In genomic region chr15:79025687-79026308, GRCm38 (mm10) we compare ENCODE assay signal across 8 mouse cellular contexts. TPM values are rescaled to one million over a fixed set of nuclear protein-coding genes. Genes with fewer than 3 reads are reported as not detected.
DNase-seq lines count a peak whose midpoint lies in the region; ATAC-seq and TF ChIP-seq lines count a peak whose summit lies in the region.

No protein-coding gene starts in this region.

- no peaks in the 10 kb centered on the region for H3K36me3 ChIP-seq in heart, postnatal 0 days (replicated peaks; ENCODE audit: control insufficient read depth, insufficient read depth, low read length)
- no peaks in the 10 kb centered on the region for H3K36me3 ChIP-seq in limb, embryonic 11.5 days (ENCODE audit: control insufficient read depth, insufficient read depth, low read length)
- no peaks in the 10 kb centered on the region for H3K36me3 ChIP-seq in small intestine, adult 2 months (ENCODE audit: control insufficient read depth, insufficient read depth, low read length)

- ATAC-seq in heart, postnatal 0 days (ENCODE audit: insufficient read depth, low read depth) = no peak
- no peak for ATAC-seq in limb, embryonic 11.5 days (ENCODE audit: insufficient number of reproducible peaks, low FRiP score, low TSS enrichment, low read depth)

- peak overlapping the region; percentile 47 for H3K4me2 ChIP-seq in heart, postnatal 0 days (ENCODE audit: low read depth, low read length)
- peak overlapping the region; percentile 37 for H3K4me2 ChIP-seq in limb, embryonic 11.5 days (ENCODE audit: low read depth, severe bottlenecking)

- H3K9ac ChIP-seq in heart, postnatal 0 days (replicated peaks; ENCODE audit: low read depth, low read length) = 0 out of 2 replicates have a peak overlapping the region, but pooled peaks have one; percentile 23
- H3K9ac ChIP-seq in limb, embryonic 11.5 days (ENCODE audit: low read length) = peak overlapping the region; percentile 32; the same call in 1 of the 2 replicates

- TF ChIP-seq POLR2A in small intestine, adult 2 months (IDR thresholded peaks at IDR 0.05; ENCODE audit: low read depth, low read length) = no peak

- TF ChIP-seq EP300 in heart, postnatal 0 days (IDR thresholded peaks at IDR 0.05; ENCODE audit: low read depth) = no peak

- H3K4me3 ChIP-seq in heart, postnatal 0 days (ENCODE audit: low read depth, low read length) = peak overlapping the region; percentile 15; the same call in 1 of the 2 replicates
- H3K4me3 ChIP-seq in limb, embryonic 11.5 days (ENCODE audit: low read depth, low read length) = 0 out of 2 replicates have a peak overlapping the region, but pooled peaks have one; percentile 19
- peak overlapping the region; percentile 28 for H3K4me3 ChIP-seq in small intestine, adult 2 months (ENCODE audit: low read depth, low read length)

- DNase-seq in right cerebral cortex, postnatal 14 days = peak; percentile 41
- DNase-seq in right cerebral cortex, adult 2 months (ENCODE audit: low spot score in 2 of 2) = no peak
- peak; percentile 22 for DNase-seq in heart, postnatal 0 days (ENCODE audit: low spot score)
- peak; percentile 54 for DNase-seq in limb, embryonic 11.5 days (ENCODE audit: low spot score)
- no peak for DNase-seq in thymus, postnatal 36 days
- DNase-seq in right cerebral cortex, adult 18-20 months = no peak
- DNase-seq in gastrocnemius, postnatal 14 days = no peak

- WGBS in heart, postnatal 0 days = 17% methylated on average over 16 of the region's 18 CpGs
- WGBS in limb, embryonic 11.5 days = 11% methylated on average over 17 of the region's 18 CpGs
- 15% methylated on average over 18 of the region's 18 CpGs for WGBS in small intestine, adult 2 months

- H3K4me1 ChIP-seq in heart, postnatal 0 days (ENCODE audit: control insufficient read depth, insufficient read depth) = peaks cover 18% of the 10 kb centered on the region; the same call in 1 of the 2 replicates
- H3K4me1 ChIP-seq in limb, embryonic 11.5 days (ENCODE audit: control insufficient read depth, insufficient read depth, low read length) = peaks cover 28% of the 10 kb centered on the region
- peaks cover 22% of the 10 kb centered on the region for H3K4me1 ChIP-seq in small intestine, adult 2 months (ENCODE audit: control insufficient read depth, insufficient read depth, insufficient read length, low read length)

- intact Hi-C loops in gastrocnemius, postnatal 14 days (cut with DNase I; ENCODE audit: low total_unique reads) = no loop called here

- no peaks in the 10 kb centered on the region for H3K9me3 ChIP-seq in heart, postnatal 0 days (replicated peaks; ENCODE audit: control insufficient read depth, low read length)
- no peaks in the 10 kb centered on the region for H3K9me3 ChIP-seq in limb, embryonic 11.5 days (ENCODE audit: control insufficient read depth, low read length)

- no peaks in the 10 kb centered on the region for H3K27me3 ChIP-seq in heart, postnatal 0 days (ENCODE audit: control insufficient read depth, insufficient read depth, low read length)
- no peaks in the 10 kb centered on the region for H3K27me3 ChIP-seq in limb, embryonic 11.5 days (ENCODE audit: control insufficient read depth, insufficient read depth, low read length)
- no peaks in the 10 kb centered on the region for H3K27me3 ChIP-seq in small intestine, adult 2 months (ENCODE audit: control insufficient read depth, insufficient read depth, low read length)

- no peak overlapping the region for H3K27ac ChIP-seq in heart, postnatal 0 days (ENCODE audit: low read depth)
- H3K27ac ChIP-seq in limb, embryonic 11.5 days (replicated peaks; ENCODE audit: low read depth, low read length) = no peak overlapping the region
- peak overlapping the region; percentile 64; the same call in 1 of the 2 replicates for H3K27ac ChIP-seq in small intestine, adult 2 months (ENCODE audit: insufficient read depth, low read depth, low read length)

- no peak for TF ChIP-seq CTCF in heart, postnatal 0 days (IDR thresholded peaks at IDR 0.05; ENCODE audit: low read depth)
- TF ChIP-seq CTCF in small intestine, adult 2 months (IDR thresholded peaks at IDR 0.05; ENCODE audit: extremely low read depth, insufficient read length, insufficient replicate concordance, low read depth, low read length) = no peak

RNA-seq across cellular contexts. Expression of gene H1f0, which starts 2.5 kb away (rescaled TPM):
- total RNA-seq in heart, postnatal 0 days (2014; rRNA removed; ENCODE audit: low replicate concordance) = 318 and 358 TPM in 2 replicates
- polyA plus RNA-seq in heart, postnatal 0 days (2015; fragmentation: Nextera tagmentation; extraction: Ambion mirVana) = 210 and 229 TPM in 2 replicates
- polyA plus RNA-seq in limb, embryonic 11.5 days (2014; fragmentation: Nextera tagmentation; extraction: Ambion mirVana) = 271 and 369 TPM in 2 replicates
- 120 and 218 TPM in 2 replicates for polyA plus RNA-seq in small intestine, adult 2 months (2012; rRNA removed)
- total RNA-seq in gastrocnemius, postnatal 14 days (2021) = 100 to 1,000 TPM; 129 to 164 TPM

RNA-seq across cellular contexts. Expression of gene Galr3, which starts 15.9 kb away (rescaled TPM):
- total RNA-seq in heart, postnatal 0 days (2014; rRNA removed; ENCODE audit: low replicate concordance) = not detected in 2 replicates
- polyA plus RNA-seq in heart, postnatal 0 days (2015; fragmentation: Nextera tagmentation; extraction: Ambion mirVana) = not detected in 2 replicates
- polyA plus RNA-seq in limb, embryonic 11.5 days (2014; fragmentation: Nextera tagmentation; extraction: Ambion mirVana) = not detected in 2 replicates
- 2.2 and 8.0 TPM in 2 replicates for polyA plus RNA-seq in small intestine, adult 2 months (2012; rRNA removed)
- under 1 TPM in 1 of 2 experiments, not detected in 1; 0.23 TPM for total RNA-seq in gastrocnemius, postnatal 14 days (2021)

RNA-seq across cellular contexts. Expression of gene Ankrd54, which starts 36.9 kb away (rescaled TPM):
- total RNA-seq in heart, postnatal 0 days (2014; rRNA removed; ENCODE audit: low replicate concordance) = 20.9 and 27.1 TPM in 2 replicates
- 14.1 and 15.6 TPM in 2 replicates for polyA plus RNA-seq in heart, postnatal 0 days (2015; fragmentation: Nextera tagmentation; extraction: Ambion mirVana)
- polyA plus RNA-seq in limb, embryonic 11.5 days (2014; fragmentation: Nextera tagmentation; extraction: Ambion mirVana) = 56.7 and 63.2 TPM in 2 replicates
- 70.4 and 92.7 TPM in 2 replicates for polyA plus RNA-seq in small intestine, adult 2 months (2012; rRNA removed)
- 1 to 10 TPM; 5.4 to 6.1 TPM for total RNA-seq in gastrocnemius, postnatal 14 days (2021)

RNA-seq across cellular contexts. Expression of gene Eif3l, which starts 49.2 kb away (rescaled TPM):
- total RNA-seq in heart, postnatal 0 days (2014; rRNA removed; ENCODE audit: low replicate concordance) = 183 and 210 TPM in 2 replicates
- polyA plus RNA-seq in heart, postnatal 0 days (2015; fragmentation: Nextera tagmentation; extraction: Ambion mirVana) = 114 and 123 TPM in 2 replicates
- polyA plus RNA-seq in limb, embryonic 11.5 days (2014; fragmentation: Nextera tagmentation; extraction: Ambion mirVana) = 275 and 280 TPM in 2 replicates
- 52.5 and 88.3 TPM in 2 replicates for polyA plus RNA-seq in small intestine, adult 2 months (2012; rRNA removed)
- total RNA-seq in gastrocnemius, postnatal 14 days (2021) = 10 to 100 TPM; 65.8 to 69.7 TPM

Comparison
In these comparisons a context has a peak if more than half of its experiments do, and no peak if none do; other contexts are left out.
1. DNase-seq: peak in right cerebral cortex, postnatal 14 days (single experiment), heart, postnatal 0 days (single experiment) and limb, embryonic 11.5 days (single experiment); none in right cerebral cortex, adult 2 months (0 of 2), thymus, postnatal 36 days (0 of 2), right cerebral cortex, adult 18-20 months (single experiment) and gastrocnemius, postnatal 14 days (single experiment).
2. Peak in every context shown above with its lines, with median percentiles within 50 percentile points of each other: H3K4me3 ChIP-seq.